Mouse (Mus musculus) cerebellum, adult 9-11 months (tissue): ENCODE measurements around the gene Syndig1.
A peak's percentile ranks its signal among the peaks of the same experiment; 100 is the strongest.

Experiments
- DNase-seq: peaks from one replicate; pipeline ENCODE4 v3.0.0; 2022

Syndig1 gene

DNA sequence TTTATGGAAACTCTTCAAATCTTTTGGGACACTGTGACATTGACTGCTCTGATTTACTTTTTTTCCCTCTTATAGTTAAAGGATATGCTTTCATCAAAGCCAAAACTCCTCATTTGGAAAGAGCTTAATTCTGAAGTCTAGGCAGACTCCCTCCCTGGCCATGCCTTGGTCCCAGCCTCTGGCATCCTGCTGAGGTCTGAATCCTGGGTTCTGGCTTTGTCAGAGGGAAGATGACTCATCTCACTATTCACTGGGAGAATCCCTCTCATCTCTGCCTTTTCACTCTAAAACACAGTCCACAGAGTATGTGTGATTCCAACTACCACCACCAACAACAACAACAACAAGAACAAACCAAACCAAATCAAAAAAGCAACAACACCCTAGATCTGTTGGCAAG lies 58.6 kb downstream of the Syndig1 start:
- DNase-seq = no peak

DNA sequence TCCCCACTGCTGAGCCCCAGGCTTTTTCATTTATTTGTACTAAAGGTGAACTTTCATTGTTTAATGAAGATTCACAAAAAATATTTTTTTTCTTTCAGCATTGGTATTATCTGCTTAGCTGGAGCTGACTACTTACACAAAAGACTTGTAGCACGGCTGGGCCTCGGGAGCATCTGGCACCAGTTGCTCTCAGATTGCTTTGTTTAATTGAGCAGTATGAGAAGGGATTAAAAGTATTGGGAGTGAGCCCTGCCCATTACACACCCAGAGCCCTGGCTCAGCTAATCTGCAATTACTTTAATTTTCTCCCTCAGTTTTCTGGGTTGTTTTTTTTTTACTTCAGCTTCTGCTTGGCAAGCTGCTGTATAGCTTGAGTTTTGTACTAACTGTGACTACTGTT lies 62.6 kb downstream of the Syndig1 start:
- DNase-seq = no peak

DNA sequence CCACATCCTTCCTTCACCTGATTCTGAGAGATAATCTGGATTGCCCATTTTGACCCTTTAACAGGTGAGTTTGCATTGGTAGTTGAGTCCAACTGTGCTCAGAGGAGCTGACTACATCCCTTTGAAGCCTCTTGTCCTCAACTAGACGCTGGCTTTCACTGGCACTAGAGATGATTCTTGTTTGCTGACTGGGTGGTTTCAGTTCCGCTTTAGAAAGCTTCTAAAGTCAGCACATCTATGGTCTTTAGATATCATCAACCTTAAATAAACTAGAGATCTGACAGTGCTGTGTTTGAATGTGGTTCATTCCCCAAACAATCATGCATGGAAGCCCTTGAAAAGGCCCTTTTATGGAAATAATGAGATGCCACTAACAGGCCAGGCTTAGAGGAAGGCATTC lies 67.3 kb downstream of the Syndig1 start:
- no peak for DNase-seq

DNA sequence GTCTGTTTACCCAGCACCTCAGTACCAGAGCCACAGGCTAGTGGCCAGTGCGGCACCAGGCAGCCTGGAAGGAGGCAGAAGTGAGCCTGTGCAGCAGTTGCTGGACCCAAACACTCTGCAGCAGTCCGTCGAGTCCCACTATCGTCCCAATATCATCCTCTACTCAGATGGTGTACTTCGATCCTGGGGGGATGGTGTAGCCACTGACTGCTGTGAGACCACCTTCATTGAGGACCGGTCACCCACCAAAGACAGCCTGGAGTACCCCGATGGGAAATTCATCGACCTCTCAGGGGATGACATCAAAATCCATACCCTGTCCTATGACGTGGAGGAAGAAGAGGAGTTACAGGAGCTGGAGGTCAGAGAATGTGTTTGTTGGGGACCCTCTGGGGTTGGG lies 70.6 kb downstream of the Syndig1 start:
- DNase-seq = no peak

DNA sequence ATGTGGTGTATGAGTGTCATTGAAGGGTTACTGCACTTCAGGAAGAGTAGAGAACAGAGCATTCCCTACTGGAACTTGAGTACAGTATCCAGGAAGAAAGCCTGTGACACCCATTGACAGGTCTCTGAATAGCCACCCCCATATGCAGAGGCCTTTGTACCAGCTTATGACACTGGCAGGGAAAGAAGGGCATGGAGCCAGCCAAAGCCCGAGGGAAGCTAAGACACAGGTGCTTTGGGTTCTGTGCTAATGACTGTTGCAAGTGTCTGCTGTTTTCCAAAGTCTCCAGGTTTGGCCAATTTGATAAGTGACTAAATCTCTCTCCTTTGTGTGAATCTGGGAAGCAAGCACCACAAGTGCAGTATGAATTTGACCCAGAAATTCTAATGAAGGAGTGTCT lies 71.6 kb downstream of the Syndig1 start:
- no peak for DNase-seq

DNA sequence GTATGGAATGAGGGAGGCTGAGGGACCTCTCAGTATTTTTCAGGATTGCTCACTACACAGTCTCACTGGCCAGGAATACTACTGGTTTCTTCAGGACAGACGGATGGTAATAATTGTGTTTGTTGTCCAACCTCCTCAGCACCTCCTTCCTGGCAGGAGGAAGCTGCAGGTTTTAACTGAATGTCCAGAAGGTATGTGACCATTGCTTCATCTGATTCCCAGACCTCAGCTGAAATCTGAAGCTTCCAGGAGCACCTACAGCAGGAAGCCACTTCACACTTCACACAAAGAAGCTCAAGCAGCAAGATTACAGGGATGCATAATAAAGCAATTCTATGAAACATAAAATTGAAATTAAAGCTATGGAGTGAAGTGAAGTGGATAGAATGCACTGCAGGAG lies 75.4 kb downstream of the Syndig1 start:
- DNase-seq = no peak

DNA sequence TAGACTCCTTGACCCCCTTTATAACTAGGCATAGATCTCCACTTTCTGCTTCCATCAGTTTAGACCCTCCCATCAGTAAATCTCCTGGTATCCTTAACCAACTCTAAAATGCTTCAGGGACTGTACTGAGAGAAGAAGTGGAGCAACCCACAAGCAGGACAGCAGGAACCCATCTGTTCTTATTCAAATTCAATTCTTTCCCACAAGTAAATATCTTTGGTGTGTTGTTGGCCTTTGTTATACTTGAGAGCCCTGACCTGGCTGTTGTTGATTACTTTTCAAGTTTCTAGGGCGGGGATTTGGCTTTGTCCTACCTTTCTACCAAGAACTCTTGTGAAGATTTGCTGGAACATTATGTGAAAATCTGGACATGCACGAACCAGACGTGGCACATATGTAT lies 77.7 kb downstream of the Syndig1 start:
- DNase-seq = no peak

DNA sequence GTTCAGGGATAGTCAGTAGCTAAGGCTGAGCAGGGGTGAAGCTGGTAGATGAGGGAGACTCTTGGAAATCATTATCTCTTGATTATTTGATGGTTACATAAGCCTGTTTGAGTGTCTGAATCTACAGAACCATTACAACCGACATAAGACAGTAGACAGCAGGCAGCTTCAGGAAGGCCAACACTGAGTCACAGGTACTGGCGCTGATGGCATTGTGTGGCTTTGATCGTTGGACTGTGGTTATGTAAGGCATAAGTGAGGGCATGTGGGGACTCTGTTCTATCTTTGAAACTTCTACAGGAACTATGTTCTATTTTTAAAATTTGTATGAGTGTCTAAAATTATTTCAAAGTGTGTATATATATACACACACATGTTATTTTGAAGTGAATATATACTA lies 88.2 kb downstream of the Syndig1 start:
- peak; percentile 39 for DNase-seq

DNA sequence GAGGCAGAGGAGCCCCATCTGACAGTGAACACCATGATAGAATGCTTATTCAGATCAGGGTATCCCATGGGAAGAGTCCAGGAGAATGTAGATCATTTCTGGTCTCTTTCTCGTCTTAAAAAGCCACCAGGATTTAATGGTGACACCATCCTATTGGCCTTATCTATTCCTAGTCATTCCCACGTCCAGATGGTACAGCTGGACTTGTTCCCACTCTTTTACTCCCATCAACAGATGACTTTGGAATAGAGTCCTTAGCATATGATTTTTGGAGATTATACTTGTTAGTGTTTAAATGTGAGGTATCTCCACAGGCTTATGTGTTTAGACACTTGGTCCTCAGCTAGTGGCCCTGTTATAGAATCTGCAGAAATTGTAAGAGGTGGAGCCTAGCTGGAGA lies 94.5 kb downstream of the Syndig1 start:
- DNase-seq = peak; percentile 49

DNA sequence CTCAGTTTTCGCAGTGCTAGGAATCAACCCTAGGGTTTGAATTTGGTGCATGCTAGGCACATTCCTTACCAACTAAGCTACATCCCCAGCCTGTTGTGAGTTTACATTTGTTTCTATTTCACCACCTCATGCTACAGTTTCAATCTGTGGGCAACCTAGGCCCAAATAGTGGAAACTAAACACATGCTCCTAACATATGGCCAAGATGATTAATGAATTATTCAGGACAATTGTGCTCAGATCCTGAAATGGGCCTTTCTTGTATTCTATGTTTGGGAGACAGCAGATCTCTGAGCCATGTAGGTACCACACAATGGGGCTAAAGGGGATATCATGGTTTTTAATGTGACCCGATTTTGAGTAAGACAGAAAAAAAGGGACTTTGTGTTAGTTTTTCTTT lies 96.9 kb downstream of the Syndig1 start:
- DNase-seq = no peak

DNA sequence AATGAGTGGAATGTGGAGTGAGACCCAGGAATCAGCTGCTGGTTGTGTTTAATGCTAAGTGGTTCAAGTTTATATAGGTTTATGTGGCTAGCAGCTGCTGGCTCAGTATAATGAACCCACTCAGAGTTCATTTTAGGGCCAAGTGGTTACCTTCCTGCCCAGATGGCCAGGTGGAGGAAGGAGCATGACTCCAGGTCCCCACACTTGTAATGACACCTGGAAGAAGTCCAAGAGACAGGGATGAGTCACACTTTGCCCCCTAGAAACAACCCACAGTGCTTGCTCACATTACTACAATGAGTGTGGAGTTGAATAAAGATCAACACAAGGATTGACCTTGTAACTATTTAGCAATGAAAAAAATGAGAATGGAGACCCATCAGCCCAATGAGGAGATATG lies 98.0 kb downstream of the Syndig1 start:
- DNase-seq = peak; percentile 54

DNA sequence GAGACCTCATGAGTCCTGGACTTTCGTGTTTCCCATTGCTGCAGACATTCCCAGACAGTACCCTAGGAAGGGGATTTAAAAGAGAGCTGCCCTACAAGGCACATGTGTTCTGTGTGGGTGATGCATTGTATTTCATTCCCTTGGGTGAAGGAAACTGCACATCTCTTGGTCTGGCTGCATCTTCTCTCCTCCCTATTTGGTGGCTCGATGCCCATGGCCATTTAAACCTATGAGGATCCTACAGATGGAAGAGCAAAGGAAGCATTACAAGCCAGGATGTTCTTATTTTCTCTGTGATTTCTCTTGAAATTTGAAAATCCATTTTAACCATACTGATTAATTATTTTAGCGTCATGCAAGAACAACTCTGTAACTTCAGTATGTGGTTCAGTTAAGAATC lies 98.5 kb downstream of the Syndig1 start:
- DNase-seq = no peak

DNA sequence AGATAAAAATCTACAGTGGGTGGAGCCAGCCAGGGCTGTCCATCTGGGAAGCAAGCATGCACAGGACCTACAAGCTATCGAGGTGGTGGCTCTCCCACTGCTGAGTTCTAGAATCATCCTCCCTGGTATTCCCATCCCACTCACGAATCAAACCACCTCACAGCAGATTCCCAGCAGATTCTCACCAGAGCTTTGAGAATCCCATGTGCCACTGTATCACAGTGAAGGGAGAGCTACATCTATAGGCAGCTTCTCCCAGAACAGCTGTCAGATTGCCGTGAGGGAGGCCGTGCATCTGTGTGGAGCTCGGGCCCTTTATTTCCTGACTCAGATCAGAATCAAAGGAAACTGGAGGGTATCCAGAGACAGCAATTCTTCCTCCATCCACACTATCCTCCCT lies 101.0 kb downstream of the Syndig1 start:
- DNase-seq = no peak

DNA sequence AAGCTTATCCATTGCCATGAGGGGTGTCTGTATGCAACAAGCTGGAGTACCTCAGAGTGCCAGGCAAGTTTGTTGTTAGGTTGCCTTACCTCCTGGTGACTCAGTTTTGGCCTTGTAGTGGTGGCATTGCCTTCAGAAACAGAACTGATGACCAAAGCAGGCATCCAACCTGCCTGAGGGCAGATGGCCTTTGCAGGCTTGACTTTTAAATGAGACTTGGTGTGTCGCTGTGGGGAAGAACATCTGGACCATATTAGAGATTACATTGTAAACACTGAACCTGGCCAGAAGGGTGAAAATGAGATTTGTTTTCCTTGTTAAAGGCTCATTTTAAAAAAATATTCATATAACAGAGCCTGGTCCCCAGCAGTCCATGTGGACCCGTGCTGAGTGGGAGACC lies 102.1 kb downstream of the Syndig1 start:
- no peak for DNase-seq

DNA sequence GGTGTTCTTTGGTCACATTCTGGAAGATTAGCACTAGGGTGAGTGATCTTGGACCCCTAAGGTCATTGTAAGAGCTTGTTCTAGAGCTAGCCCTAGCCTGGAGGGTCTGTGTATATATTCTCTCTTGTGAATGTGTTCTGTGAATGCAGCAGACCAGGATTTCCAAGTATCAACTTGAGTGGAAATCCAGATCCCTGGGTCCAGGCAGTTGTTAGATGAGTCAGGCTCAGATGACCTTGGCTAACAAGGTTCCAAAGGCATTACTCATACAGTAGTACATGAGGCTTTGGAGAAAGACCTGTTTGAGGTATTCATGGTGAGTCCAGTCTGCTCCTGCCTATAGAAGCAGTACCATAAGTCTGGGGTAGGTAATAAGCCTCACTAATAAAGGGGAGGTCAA lies 103.1 kb downstream of the Syndig1 start:
- DNase-seq = no peak

DNA sequence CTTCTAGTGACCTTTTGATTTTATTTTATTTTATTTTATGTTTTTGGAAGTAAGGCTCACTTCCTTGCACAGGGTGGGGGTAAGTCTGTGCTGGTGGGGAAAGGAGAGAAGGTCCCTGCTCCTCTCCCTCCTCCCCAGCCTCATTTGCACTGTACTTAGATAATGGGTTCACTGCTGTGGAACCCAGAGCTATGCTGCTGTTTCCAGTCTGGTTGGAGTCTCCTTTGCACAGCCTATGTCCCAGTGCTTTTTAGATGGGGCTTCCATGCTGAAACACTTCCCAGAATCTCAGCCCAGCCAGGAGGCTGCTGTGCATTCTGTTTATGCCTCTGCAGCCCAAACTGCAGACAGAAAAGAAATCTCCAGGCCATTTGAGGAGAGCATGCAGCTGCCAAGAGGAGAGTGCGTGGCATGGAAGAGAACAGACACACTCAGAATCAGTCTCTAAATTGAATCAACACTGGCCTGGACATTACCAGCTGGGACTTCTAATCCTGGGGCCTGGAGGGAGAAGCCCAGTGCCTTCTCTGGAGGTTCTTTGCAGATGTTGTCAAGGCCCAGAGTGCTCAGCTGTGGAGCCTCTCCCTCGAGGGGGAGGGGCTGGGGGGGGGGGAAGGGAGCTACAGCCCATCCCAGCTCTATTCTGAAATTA lies 104.4 kb downstream of the Syndig1 start:
- DNase-seq = no peak

DNA sequence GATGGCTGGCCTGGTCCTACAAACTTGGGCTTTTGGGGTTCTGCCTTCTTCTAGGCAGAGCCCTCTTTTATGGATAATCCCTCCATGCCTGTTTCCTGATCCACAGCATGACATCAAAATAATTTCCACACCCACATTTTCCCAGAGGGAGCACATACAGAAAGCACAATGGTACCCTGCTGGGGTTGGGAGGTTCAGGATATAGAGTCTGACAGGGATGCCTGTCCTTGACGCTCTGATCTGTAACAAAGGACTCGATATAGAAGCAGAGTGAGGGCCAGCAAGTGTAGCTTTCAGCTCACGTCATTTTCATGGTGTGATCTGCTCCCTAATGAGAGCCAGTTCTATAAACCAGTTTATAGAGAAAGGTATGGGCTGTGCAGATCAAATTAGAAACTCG lies 105.1 kb downstream of the Syndig1 start:
- no peak for DNase-seq

DNA sequence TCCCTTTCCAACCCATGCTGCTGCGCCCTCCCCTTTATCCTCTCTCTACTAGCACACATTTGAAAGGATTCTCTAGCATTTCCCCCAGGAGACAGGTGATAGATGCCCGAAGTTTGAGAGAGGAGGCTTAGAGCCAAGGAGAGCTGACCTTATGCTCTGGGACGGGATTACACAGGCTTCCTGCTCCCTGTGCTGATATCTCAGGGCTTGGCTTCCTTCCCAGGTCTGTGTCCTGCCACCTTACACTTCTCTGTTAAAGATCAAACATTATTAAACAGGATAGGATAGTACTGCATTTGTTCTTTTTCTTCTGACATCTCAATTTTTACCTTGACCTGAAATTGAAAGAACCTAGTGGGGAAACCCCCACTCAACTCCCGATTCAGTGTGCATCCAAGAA lies 109.8 kb downstream of the Syndig1 start:
- DNase-seq = peak; percentile 36

DNA sequence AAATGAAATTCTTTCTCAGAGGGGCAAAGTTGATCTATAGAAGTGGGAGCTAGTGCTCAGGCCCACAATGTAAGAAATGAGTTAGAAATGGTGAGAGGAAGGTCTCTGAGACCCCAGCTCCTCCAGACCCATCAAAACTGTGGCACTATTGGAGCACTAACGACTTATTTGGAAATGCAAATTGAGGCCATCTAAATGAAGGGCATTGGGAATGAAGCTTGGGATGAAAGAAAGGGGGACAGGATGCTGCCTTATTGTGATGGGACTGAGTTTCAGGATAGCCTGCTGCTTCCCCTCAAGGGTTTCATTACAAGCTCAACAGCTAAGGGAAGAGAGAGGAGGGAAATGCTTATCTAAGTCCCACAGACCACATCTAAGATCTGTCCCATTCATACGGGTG lies 110.6 kb downstream of the Syndig1 start:
- DNase-seq = no peak

DNA sequence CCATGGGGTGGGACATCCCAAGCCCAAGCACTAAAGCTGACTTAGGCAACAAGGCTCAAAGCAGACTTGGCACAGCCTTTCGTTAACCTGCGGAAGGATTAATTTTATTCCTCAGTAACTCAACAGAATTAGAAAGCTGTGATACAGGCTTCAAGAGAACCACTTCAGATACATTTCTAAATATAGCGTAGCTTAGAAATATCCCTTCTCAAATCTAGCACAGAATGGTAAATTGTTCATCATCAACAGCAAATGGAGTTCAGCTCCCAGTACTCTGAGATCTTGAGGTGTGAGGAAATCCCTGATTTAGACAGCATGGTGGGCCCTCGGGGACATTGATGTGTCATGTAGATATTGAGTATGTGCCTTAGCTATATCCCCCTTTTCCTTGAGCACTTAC lies 121.6 kb downstream of the Syndig1 start:
- no peak for DNase-seq

DNA sequence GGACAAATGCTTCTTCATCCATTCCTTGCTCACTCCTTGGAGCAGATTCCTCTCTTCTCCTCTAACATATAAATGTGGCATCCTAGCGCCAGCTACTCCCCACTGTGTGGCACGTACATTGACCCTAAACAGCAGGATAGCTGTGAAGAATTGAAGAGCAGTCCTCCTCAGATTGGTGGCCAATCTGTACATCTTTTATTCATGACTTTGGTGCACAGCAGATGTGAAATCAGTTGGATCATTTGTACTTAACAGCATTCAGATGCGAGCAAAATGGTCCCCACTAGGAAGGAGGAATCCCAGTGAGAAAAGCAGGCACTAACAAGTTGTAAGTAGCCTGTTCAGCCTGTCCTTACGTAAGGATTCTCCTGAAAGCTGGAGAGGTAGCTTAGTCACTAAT lies 142.0 kb downstream of the Syndig1 start:
- DNase-seq = no peak

DNA sequence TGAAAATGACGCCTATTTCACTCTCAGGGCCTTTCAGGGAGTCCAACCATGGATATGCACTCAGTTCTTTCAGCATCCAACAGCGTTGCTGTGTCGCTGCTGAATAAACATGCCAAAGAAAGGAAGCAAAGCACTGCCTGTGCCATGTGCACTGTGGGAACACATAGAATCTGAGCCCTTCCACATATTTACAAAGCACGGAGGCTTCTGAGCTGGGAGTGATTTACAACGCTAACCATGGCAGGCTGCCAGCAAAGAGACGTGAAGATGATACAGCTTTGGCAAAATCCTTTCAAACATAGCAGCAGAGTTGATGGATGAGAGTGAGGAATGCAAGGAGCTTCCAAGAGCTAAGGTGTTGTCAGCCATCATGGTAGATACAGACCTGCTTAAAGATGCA lies 144.6 kb downstream of the Syndig1 start:
- DNase-seq = no peak

DNA sequence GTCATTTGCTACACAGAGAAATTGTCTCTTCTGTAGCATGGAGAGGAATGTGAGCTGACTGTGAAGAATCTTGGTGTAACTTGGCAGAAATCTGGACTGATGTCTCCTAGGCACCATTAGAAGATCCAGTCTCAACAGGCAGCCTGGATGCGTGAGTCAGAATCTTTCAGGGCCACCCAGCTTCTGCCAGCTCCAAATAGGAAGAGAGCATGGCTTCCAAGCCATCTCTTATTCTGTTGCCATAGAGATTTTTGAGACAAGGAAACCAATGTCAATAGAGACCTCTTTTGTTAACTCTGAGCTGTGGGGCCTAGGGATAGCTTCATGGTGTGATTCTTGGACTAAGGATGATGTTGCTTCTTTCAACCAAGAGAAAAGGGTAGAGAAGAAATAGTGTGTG lies 151.4 kb downstream of the Syndig1 start:
- DNase-seq = peak; percentile 35

DNA sequence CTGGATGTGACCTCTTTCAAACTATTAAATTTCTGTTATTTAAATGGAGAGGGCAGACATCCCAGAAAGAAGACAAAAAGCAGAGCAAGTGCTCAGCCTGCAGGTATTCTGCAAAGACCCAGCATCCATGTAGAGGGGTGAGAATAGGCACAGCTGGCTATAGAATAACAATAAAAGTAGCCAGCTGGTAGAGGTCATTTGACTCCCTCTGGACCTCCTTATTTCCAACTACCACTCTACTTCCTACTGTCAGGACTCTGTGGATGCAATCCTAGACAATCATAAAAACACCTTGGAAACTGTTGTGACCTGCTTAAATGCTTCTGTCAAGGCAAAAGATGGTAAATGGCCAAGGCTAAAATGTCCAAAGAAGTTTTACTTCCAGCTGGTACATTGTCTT lies 153.5 kb downstream of the Syndig1 start:
- DNase-seq = no peak

DNA sequence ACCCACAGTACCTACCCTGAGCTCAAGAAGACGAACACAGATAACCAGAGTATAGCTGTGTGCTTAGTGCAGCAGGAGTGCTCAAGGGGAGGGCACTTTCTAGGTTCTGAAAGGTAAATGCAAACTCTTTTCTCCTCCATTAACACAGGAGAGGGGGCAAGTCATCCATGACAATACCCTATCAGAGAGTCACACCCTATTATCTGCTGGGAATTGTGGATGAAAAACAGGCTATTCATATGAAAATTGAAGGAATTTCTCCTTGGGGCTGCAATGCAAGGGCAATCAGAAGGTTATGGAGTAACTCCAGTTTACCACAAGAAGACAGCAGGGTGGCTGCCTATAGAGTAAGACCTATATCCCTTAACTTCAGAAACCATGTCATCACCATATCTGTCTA lies 154.1 kb downstream of the Syndig1 start:
- DNase-seq = no peak

DNA sequence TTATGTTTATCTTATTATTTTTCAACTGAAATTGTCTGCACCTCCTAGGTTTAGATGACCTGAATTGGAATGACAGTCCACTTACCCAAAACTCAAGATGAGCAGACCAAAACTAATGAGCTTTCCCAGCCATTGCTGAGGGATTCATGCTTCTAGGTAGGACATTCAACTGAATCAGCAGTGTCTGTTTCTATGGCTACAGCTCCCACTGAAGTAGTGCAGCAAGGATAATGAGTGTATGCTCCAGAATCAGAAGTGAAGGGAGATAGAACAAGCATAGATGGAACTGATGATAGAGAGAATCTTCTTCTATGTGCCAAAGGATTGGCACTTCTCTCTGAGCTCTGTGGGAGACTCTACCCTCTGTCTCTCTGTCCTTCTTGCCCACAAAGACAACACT lies 158.6 kb downstream of the Syndig1 start:
- DNase-seq = no peak
